Mouse (Mus musculus) kidney, embryonic 15.5 days (tissue): Measurements from ENCODE around the gene Ywhah. TPM values are rescaled to one million over a fixed set of nuclear protein-coding genes. Genes with fewer than 3 reads are reported as not detected.
"Not testable (repeated sequence)": the region's sequence is repeated elsewhere in the genome, so short reads cannot be mapped to it uniquely, and the experiment has no call there.

ENCODE experiments used
- ATAC-seq: fragments of 200-750 bp; cut with Nextera tagmentation; replicated peaks from 2 replicates; pipeline ENCODE4 v1.8.0; 2017; ENCODE audit warnings: moderate TSS enrichment; ENCODE audit not compliant: low FRiP score
- H3K27ac ChIP-seq: fragments of 300-500 bp; sonication (generic); 2 replicates; pipeline ENCODE4 v1.5.1; 2015; ENCODE audit warnings: mild to moderate bottlenecking, inconsistent platforms
- H3K27me3 ChIP-seq: fragments of 300-500 bp; sonication (generic); 2 replicates; pipeline ENCODE4 v1.6.1; 2015; ENCODE audit warnings: inconsistent platforms
- H3K36me3 ChIP-seq: fragments of 300-500 bp; sonication (generic); 2 replicates; pipeline ENCODE4 v1.6.1; 2015; ENCODE audit warnings: inconsistent platforms
- H3K4me1 ChIP-seq: fragments of 300-500 bp; sonication (generic); 2 replicates; pipeline ENCODE4 v1.6.1; 2015; ENCODE audit warnings: inconsistent platforms
- H3K4me2 ChIP-seq: fragments of 300-500 bp; sonication (generic); 2 replicates; pipeline ENCODE4 v1.6.1; 2015; ENCODE audit warnings: moderate library complexity, mild to moderate bottlenecking, inconsistent platforms
- H3K4me3 ChIP-seq: fragments of 300-500 bp; sonication (generic); replicated peaks from 2 replicates; pipeline ENCODE4 v1.5.1; 2015; ENCODE audit warnings: mild to moderate bottlenecking, inconsistent platforms
- H3K9ac ChIP-seq: fragments of 300-500 bp; sonication (generic); 2 replicates; pipeline ENCODE4 v1.6.1; 2015; ENCODE audit warnings: mild to moderate bottlenecking, inconsistent platforms
- H3K9me3 ChIP-seq: fragments of 300-500 bp; sonication (generic); replicated peaks from 2 replicates; pipeline ENCODE4 v1.6.1; 2016; ENCODE audit warnings: inconsistent platforms
- WGBS: fragments of 180-500 bp; shearing (Covaris S2); methylation state at CpG from one replicate; pipeline ENCODE4 v1.1.7; 2015; ENCODE audit warnings: mixed read lengths; 5-methylcytosine and 5-hydroxymethylcytosine counted together
- polyA plus RNA-seq: library from polyadenylated mRNA; unstranded; fragments of >200 nt; fragmentation: Nextera tagmentation; extraction: Ambion mirVana; gene quantifications from 2 replicates; pipeline ENCODE4 v1.2.1, GENCODE M21; 2015

The Ywhah gene
- polyA plus RNA-seq, 1 experiment from 2014 or later: 362 TPM

GRCm38 (mm10) chr5:33034916-33035315, 16.3 kb downstream of the Ywhah start:
- Histone ChIP-seq H3K4me3 (no peak overlapping the region), H3K9me3 (no peaks in the 10 kb centered on the region), H3K27me3 (no peaks in the 10 kb centered on the region), H3K4me2 (no peak overlapping the region), H3K36me3 (no peaks in the 10 kb centered on the region), H3K27ac (no peak overlapping the region), H3K4me1 (peaks cover 9% of the 10 kb centered on the region), H3K9ac (no peak overlapping the region)
- no peak for ATAC-seq
- WGBS: 45% methylated on average over 3 of the region's 3 CpGs

- peak overlapping the region; percentile 60 for H3K4me2 ChIP-seq
- H3K36me3 ChIP-seq: no peaks in the 10 kb centered on the region
- H3K27ac ChIP-seq: no peak overlapping the region
- no peaks in the 10 kb centered on the region for H3K27me3 ChIP-seq
- H3K9me3 ChIP-seq: no peaks in the 10 kb centered on the region
- 43% methylated on average over 13 of the region's 13 CpGs for WGBS
- peaks cover 11% of the 10 kb centered on the region for H3K4me1 ChIP-seq
- ATAC-seq: no peak
- no peak overlapping the region for H3K4me3 ChIP-seq
- H3K9ac ChIP-seq: no peak overlapping the region
These were observed 20.3 kb downstream of the Ywhah start for GRCm38 (mm10) chr5:33038656-33039509.

- no peaks in the 10 kb centered on the region for H3K27me3 ChIP-seq
- H3K4me2 ChIP-seq: peak overlapping the region; percentile 60
- peak overlapping the region; percentile 27 for H3K4me3 ChIP-seq
- no peak overlapping the region for H3K27ac ChIP-seq
- no peaks in the 10 kb centered on the region for H3K36me3 ChIP-seq
- peaks cover 8% of the 10 kb centered on the region for H3K4me1 ChIP-seq
- WGBS: 2% methylated on average over 13 of the region's 13 CpGs
- no peaks in the 10 kb centered on the region for H3K9me3 ChIP-seq
- ATAC-seq: no peak
- H3K9ac ChIP-seq: no peak overlapping the region
These were observed 20.9 kb downstream of the Ywhah start for GRCm38 (mm10) chr5:33039510-33039911.

GRCm38 (mm10) chr5:33040735-33041134, 22.1 kb downstream of the Ywhah start:
- not testable (repeated sequence) for ATAC-seq, H3K4me2 ChIP-seq, H3K9me3 ChIP-seq, H3K27me3 ChIP-seq, H3K9ac ChIP-seq, H3K4me1 ChIP-seq, H3K36me3 ChIP-seq, H3K27ac ChIP-seq, H3K4me3 ChIP-seq
- WGBS: 84% methylated on average over 1 of the region's 1 CpGs

- Histone ChIP-seq H3K4me3 (no peak overlapping the region), H3K4me1 (peaks cover 8% of the 10 kb centered on the region), H3K27me3 (no peaks in the 10 kb centered on the region), H3K9ac (no peak overlapping the region), H3K9me3 (no peaks in the 10 kb centered on the region), H3K4me2 (no peak overlapping the region), H3K36me3 (no peaks in the 10 kb centered on the region), H3K27ac (no peak overlapping the region)
- WGBS: 35% methylated on average over 10 of the region's 10 CpGs
- ATAC-seq: peak; percentile 67
These were observed 24.8 kb downstream of the Ywhah start for GRCm38 (mm10) chr5:33043397-33043796.

- Histone ChIP-seq H3K27me3 (no peaks in the 10 kb centered on the region), H3K4me3 (no peak overlapping the region), H3K4me1 (peaks cover 4% of the 10 kb centered on the region; the same call in 1 of the 2 replicates), H3K36me3 (no peaks in the 10 kb centered on the region), H3K4me2 (no peak overlapping the region), H3K9me3 (no peaks in the 10 kb centered on the region), H3K9ac (no peak overlapping the region), H3K27ac (no peak overlapping the region)
- WGBS: 93% methylated on average over 12 of the region's 12 CpGs
- no peak for ATAC-seq
These were observed 26.2 kb downstream of the Ywhah start for GRCm38 (mm10) chr5:33044636-33045315.

GRCm38 (mm10) chr5:33045316-33045705, 26.7 kb downstream of the Ywhah start:
- WGBS: 71% methylated on average over 6 of the region's 6 CpGs
- H3K4me1 ChIP-seq: 0 out of 2 replicates have a peak, but pooled peaks cover 4% of the 10 kb centered on the region
- no peak overlapping the region for H3K4me2 ChIP-seq
- H3K27me3 ChIP-seq: no peaks in the 10 kb centered on the region
- H3K36me3 ChIP-seq: no peaks in the 10 kb centered on the region
- no peak overlapping the region for H3K9ac ChIP-seq
- ATAC-seq: no peak; the same call in 1 of the 2 replicates
- no peaks in the 10 kb centered on the region for H3K9me3 ChIP-seq
- H3K4me3 ChIP-seq: no peak overlapping the region
- no peak overlapping the region for H3K27ac ChIP-seq

GRCm38 (mm10) chr5:33052849-33053582, 34.4 kb downstream of the Ywhah start:
- Histone ChIP-seq H3K4me3 (no peak overlapping the region), H3K27ac (no peak overlapping the region), H3K9ac (no peak overlapping the region), H3K4me1 (no peaks in the 10 kb centered on the region), H3K27me3 (no peaks in the 10 kb centered on the region), H3K4me2 (no peak overlapping the region), H3K9me3 (no peaks in the 10 kb centered on the region), H3K36me3 (no peaks in the 10 kb centered on the region)
- 66% methylated on average over 14 of the region's 14 CpGs for WGBS
- no peak for ATAC-seq

- peak; percentile 49; the same call in 1 of the 2 replicates for ATAC-seq
- no peaks in the 10 kb centered on the region for H3K27me3 ChIP-seq
- H3K27ac ChIP-seq: peak overlapping the region; percentile 7; the same call in 1 of the 2 replicates
- no peak overlapping the region for H3K9ac ChIP-seq
- H3K36me3 ChIP-seq: no peaks in the 10 kb centered on the region
- H3K4me3 ChIP-seq: no peak overlapping the region
- H3K4me2 ChIP-seq: no peak overlapping the region
- H3K4me1 ChIP-seq: no peaks in the 10 kb centered on the region
- no peaks in the 10 kb centered on the region for H3K9me3 ChIP-seq
- 62% methylated on average over 10 of the region's 10 CpGs for WGBS
These were observed 37.6 kb downstream of the Ywhah start for GRCm38 (mm10) chr5:33056126-33056765.

- no peaks in the 10 kb centered on the region for H3K4me1 ChIP-seq
- H3K27ac ChIP-seq: no peak overlapping the region
- ATAC-seq: no peak
- H3K4me2 ChIP-seq: no peak overlapping the region
- H3K9ac ChIP-seq: no peak overlapping the region
- no peaks in the 10 kb centered on the region for H3K9me3 ChIP-seq
- H3K4me3 ChIP-seq: no peak overlapping the region
- no peaks in the 10 kb centered on the region for H3K36me3 ChIP-seq
- H3K27me3 ChIP-seq: no peaks in the 10 kb centered on the region
These were observed 51.5 kb downstream of the Ywhah start for GRCm38 (mm10) chr5:33070071-33070470.

GRCm38 (mm10) chr5:33076490-33077191, 58.0 kb downstream of the Ywhah start:
- Histone ChIP-seq H3K9me3 (no peaks in the 10 kb centered on the region), H3K4me2 (no peak overlapping the region), H3K27me3 (no peaks in the 10 kb centered on the region), H3K9ac (no peak overlapping the region), H3K4me3 (no peak overlapping the region), H3K4me1 (no peaks in the 10 kb centered on the region), H3K36me3 (no peaks in the 10 kb centered on the region), H3K27ac (no peak overlapping the region)
- 81% methylated on average over 6 of the region's 6 CpGs for WGBS
- ATAC-seq: no peak
